Mouse (Mus musculus): Measurements from ENCODE around the gene Gpr4. TPM values are rescaled to one million over a fixed set of nuclear protein-coding genes. Genes with fewer than 3 reads are reported as not detected.

Gene Gpr4
- total RNA-seq, 2 experiments from 2014 or later: 9.9 to 11.2 TPM

DNA sequence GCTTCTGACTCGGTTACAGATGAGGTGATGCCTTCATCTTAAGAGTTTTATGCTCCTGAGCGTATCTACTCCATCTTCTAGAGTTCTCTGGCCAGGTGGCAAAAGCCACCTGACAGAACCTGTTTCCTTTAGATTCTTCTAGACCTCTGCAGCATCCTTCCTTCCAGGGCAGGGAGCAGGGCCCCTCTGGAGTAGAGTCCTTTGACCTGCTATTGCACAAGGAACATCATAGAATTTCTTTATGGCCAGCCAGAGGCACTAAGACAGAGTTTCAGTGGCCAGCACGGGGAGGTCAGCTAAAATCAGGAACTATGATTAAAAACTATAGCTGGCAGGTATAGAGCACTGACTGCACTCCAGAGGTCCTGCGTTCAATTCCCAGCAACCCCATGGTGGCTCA is 39.7 kb downstream of the Gpr4 start:
- no peak for DNase-seq
- intact Hi-C loops (cut with DNase I): no loop called here

- intact Hi-C loops (cut with DNase I): no loop called here
- no peak for DNase-seq
Observed at GRCm38 (mm10) chr7:19253437-19253836, 41.1 kb downstream of the Gpr4 start.

GRCm38 (mm10) chr7:19255395-19255794 is 43.1 kb downstream of the Gpr4 start:
- intact Hi-C loops (cut with DNase I): no loop called here
- DNase-seq: no peak

DNA sequence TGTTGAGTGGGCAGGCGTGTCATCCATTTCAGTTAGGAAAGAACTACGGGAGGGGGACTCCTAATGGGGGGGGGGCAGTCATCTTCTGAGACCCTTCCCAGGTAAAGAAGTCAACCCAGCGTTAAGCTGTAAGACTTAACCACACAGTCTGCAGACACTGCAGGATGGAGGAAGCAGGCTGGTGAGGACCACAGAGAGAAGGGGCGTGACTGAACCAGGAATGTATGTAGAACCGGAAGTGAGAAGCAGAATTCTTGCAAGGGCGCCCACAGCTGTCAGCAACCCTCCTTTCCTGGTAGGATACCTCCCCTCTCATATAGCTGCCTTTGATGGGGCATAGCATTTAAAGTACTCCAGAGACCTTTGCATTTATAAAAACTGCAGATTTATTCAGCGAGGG is 44.2 kb downstream of the Gpr4 start:
- DNase-seq: no peak

GRCm38 (mm10) chr7:19257390-19258022 is 45.2 kb downstream of the Gpr4 start:
- DNase-seq: peak; percentile 64 to 72
- intact Hi-C loops (cut with DNase I): no loop called here

More for the DNA sequence above, 44.2 kb downstream of the Gpr4 start:
- intact Hi-C loops (cut with DNase I): no loop called here

DNA sequence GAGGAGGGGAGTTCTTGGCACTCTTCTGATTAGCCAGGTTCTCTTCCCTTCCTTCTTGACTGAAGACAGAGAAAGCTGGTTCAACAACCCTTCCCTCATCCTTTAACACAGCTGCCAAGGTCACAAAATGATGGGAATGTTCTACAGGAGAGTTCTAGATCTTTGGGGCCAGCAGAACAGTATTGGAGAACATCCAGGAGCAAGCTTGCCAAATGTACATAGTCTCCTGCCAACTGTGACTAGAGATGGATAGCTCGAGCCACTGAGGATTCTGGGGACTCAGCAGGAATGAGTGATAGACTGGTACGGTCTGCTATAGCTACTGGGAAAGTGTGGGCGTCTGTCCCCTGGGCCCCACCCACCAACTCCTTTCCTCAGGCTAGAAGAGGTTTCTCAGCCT is 46.0 kb downstream of the Gpr4 start:
- DNase-seq: peak in 1 of 2 experiments; percentile 54
- intact Hi-C loops (cut with DNase I): no loop called here

DNA sequence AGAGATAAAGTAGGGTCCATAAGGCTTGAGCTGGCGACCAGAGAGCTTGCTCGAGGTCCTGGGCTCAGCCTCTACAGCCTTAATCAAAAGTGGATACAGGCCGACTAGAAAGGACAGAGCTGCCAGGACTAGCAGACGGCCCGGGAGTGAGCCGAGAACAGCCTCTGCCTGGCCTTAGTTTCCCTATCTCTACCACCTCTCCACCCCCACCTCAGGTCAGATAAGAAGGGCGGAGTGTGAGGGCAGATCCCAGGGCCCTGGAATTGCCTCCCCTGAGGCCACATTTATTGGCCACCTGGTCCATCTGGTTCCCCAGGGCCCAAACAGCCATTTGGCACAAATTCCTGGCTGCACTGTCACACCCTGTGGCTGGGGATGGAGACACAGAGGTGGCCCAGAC is 52.8 kb downstream of the Gpr4 start:
- intact Hi-C loops (cut with DNase I): no loop called here
- no peak for DNase-seq

GRCm38 (mm10) chr7:19265928-19266822 is 53.8 kb downstream of the Gpr4 start:
- DNase-seq: no peak
- intact Hi-C loops (cut with DNase I): no loop called here

- DNase-seq: no peak
- intact Hi-C loops (cut with DNase I): no loop called here
Observed at GRCm38 (mm10) chr7:19267051-19267450, 54.7 kb downstream of the Gpr4 start.

GRCm38 (mm10) chr7:19268993-19269681 is 56.8 kb downstream of the Gpr4 start:
- DNase-seq: no peak

GRCm38 (mm10) chr7:19269721-19270441 is 57.5 kb downstream of the Gpr4 start:
- intact Hi-C loops (cut with DNase I): no loop called here
- DNase-seq: peak; percentile 74 to 76

More at GRCm38 (mm10) chr7:19268993-19269681, 56.8 kb downstream of the Gpr4 start:
- intact Hi-C loops (cut with DNase I): no loop called here

DNA sequence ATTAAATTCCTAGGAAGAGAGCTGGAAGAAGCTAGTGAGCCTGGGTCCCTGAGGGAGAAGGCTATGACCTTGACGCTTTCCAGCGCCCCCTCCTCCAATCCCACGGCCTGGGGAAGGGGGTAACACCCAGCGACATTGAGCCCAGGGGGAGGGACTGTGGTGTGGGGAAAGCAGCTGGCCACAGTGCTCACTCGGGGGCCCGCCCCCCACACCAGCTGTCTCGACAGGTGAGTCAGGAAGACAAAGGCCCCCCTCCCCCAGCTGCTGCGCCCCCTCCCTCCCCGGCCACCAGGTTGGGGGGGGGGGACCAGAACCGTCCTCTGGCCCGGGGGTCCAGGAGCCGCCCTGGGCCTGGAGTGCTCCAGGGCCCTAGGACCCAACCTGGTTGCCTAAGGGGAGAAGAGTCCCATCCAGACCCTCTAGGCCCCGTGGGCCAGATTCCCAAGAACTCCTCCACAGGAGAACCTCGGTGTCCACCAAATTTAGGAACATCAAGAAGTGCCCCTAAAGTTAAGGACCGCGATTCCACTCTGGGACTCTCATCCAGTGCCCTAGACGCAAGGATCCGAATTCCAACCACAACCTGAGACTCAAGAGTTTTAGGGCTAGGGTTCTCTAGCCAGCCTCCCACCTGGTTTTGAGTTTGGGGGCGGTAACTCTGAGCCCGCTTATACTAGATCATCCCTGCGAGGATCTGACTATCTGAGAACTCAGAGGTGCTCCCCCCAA is 58.3 kb downstream of the Gpr4 start:
- intact Hi-C loops (cut with DNase I): no loop called here
- DNase-seq: peak in 1 of 2 experiments; percentile 36

- DNase-seq: peak; percentile 81 to 87
- intact Hi-C loops (cut with DNase I): no loop called here
Observed at GRCm38 (mm10) chr7:19271238-19272172, 59.2 kb downstream of the Gpr4 start, which contains the start of gene Vasp. Vasp (minus strand) TSS chr7:19271817.

DNA sequence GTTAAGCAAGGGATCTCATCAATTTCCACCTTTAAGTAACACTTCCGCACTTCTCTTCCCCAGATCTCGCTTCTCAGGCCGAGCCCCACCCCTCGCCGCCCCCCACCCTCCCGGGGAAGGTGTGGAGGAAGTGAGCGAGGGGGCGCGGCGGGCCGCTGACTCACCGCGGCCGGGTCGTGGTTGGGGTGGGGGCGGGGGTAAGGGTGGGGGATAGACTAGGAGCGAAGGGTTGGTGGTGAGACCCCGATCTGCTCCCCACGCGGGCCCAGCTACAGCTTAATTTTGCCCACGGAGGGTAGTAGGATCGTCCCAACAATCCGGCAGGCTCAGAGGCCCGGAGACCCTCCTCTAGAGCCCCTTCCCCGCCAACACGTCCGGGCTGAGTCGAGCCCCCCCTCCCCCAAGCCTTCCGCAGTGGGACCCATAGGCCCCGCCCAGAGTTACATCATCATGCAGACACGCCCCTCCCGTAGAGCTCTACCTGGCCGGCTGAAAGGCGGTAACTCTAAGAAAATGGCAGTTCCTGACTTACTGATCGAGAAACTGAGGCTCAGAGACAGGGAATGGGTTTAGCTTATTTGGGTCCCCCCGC is 59.9 kb downstream of the Gpr4 start:
- peak; percentile 65 to 71 for DNase-seq
- intact Hi-C loops (cut with DNase I): no loop called here
